Mouse (Mus musculus) liver, embryonic 16.5 days (tissue): ENCODE data around the gene Gm6993. TPM values are rescaled to one million over a fixed set of nuclear protein-coding genes. Genes with fewer than 3 reads are reported as not detected.

Source experiments
- ATAC-seq: fragments of 200-750 bp; cut with Nextera tagmentation; 2 replicates; pipeline ENCODE4 v1.8.0; 2017; ENCODE audit warnings: low read depth, mild to moderate bottlenecking, moderate number of reproducible peaks, moderate library complexity
- H3K27ac ChIP-seq: fragments of 300-500 bp; sonication (generic); 2 replicates; pipeline ENCODE4 v1.5.1; 2014; ENCODE audit warnings: mild to moderate bottlenecking, low read length
- H3K27me3 ChIP-seq: fragments of 300-500 bp; sonication (generic); 2 replicates; pipeline ENCODE4 v1.6.1; 2014; ENCODE audit warnings: low read depth, low read length, mixed read lengths; ENCODE audit not compliant: control insufficient read depth, insufficient read depth
- H3K36me3 ChIP-seq: fragments of 300-500 bp; sonication (generic); 2 replicates; pipeline ENCODE4 v1.6.1; 2014; ENCODE audit warnings: mild to moderate bottlenecking; ENCODE audit not compliant: control insufficient read depth, insufficient read depth
- H3K4me1 ChIP-seq: fragments of 300-500 bp; sonication (generic); 2 replicates; pipeline ENCODE4 v1.6.1; 2014; ENCODE audit warnings: low read depth, low read length, mixed read lengths; ENCODE audit not compliant: control insufficient read depth
- H3K4me2 ChIP-seq: fragments of 300-500 bp; sonication (generic); 2 replicates; pipeline ENCODE4 v1.6.1; 2014; ENCODE audit warnings: low read depth, low read length, mixed read lengths
- H3K4me3 ChIP-seq: fragments of 300-500 bp; sonication (generic); 2 replicates; pipeline ENCODE4 v1.5.1; 2014; ENCODE audit warnings: low read depth, mild to moderate bottlenecking, low read length
- H3K9ac ChIP-seq: fragments of 300-500 bp; sonication (generic); 2 replicates; pipeline ENCODE4 v1.6.1; 2014; ENCODE audit warnings: low read depth, low read length
- H3K9me3 ChIP-seq: fragments of 300-500 bp; sonication (generic); replicated peaks from 2 replicates; pipeline ENCODE4 v1.6.1; 2016; ENCODE audit warnings: low read length; ENCODE audit not compliant: control insufficient read depth
- WGBS: fragments of 180-500 bp; shearing (Covaris S2); extraction: QIAGEN DNeasy Blood & Tissue Kit; methylation state at CpG from one replicate; pipeline ENCODE4 v1.1.7; 2014; ENCODE audit not compliant: insufficient replicate concordance; 5-methylcytosine and 5-hydroxymethylcytosine counted together
- polyA plus RNA-seq: library from polyadenylated mRNA; unstranded; fragments of >200 nt; fragmentation: Nextera tagmentation; extraction: Ambion mirVana; gene quantifications from 2 replicates; pipeline ENCODE4 v1.2.1, GENCODE M21; 2015

Gm6993 gene
- polyA plus RNA-seq, 1 experiment from 2014 or later = not detected

GRCm38 (mm10) chr12:31215003-31215402, 25.6 kb upstream of the Gm6993 start:
- Histone ChIP-seq H3K4me2 (no peak overlapping the region), H3K27me3 (no peaks in the 10 kb centered on the region), H3K36me3 (no peaks in the 10 kb centered on the region), H3K4me1 (no peaks in the 10 kb centered on the region), H3K9ac (no peak overlapping the region), H3K4me3 (no peak overlapping the region), H3K9me3 (no peaks in the 10 kb centered on the region), H3K27ac (no peak overlapping the region)
- ATAC-seq = no peak
- 68% methylated on average over 6 of the region's 6 CpGs for WGBS

- Histone ChIP-seq H3K27ac (no peak overlapping the region), H3K4me1 (no peaks in the 10 kb centered on the region), H3K9me3 (no peaks in the 10 kb centered on the region), H3K4me3 (no peak overlapping the region), H3K27me3 (no peaks in the 10 kb centered on the region), H3K36me3 (no peaks in the 10 kb centered on the region), H3K4me2 (no peak overlapping the region), H3K9ac (no peak overlapping the region)
- ATAC-seq = no peak
- 70% methylated on average over 5 of the region's 5 CpGs for WGBS
Measured at GRCm38 (mm10) chr12:31217232-31217631, 23.3 kb upstream of the Gm6993 start.

GRCm38 (mm10) chr12:31218774-31219173, 21.8 kb upstream of the Gm6993 start:
- no peak overlapping the region for H3K4me2 ChIP-seq
- no peak overlapping the region for H3K27ac ChIP-seq
- no peak overlapping the region for H3K4me3 ChIP-seq
- H3K36me3 ChIP-seq = no peaks in the 10 kb centered on the region
- H3K4me1 ChIP-seq = no peaks in the 10 kb centered on the region
- no peak for ATAC-seq
- no peaks in the 10 kb centered on the region for H3K27me3 ChIP-seq
- 33% methylated on average over 3 of the region's 3 CpGs for WGBS
- no peak overlapping the region for H3K9ac ChIP-seq
- no peaks in the 10 kb centered on the region for H3K9me3 ChIP-seq

- Histone ChIP-seq H3K4me1 (no peaks in the 10 kb centered on the region), H3K4me3 (no peak overlapping the region), H3K9ac (no peak overlapping the region), H3K27ac (no peak overlapping the region), H3K4me2 (no peak overlapping the region), H3K27me3 (no peaks in the 10 kb centered on the region), H3K36me3 (no peaks in the 10 kb centered on the region), H3K9me3 (no peaks in the 10 kb centered on the region)
- WGBS = 60% methylated on average over 6 of the region's 6 CpGs
- no peak for ATAC-seq
Measured at GRCm38 (mm10) chr12:31221522-31221921, 19.0 kb upstream of the Gm6993 start.

GRCm38 (mm10) chr12:31222282-31222681, 18.3 kb upstream of the Gm6993 start:
- WGBS = 29% methylated on average over 2 of the region's 2 CpGs
- H3K4me2 ChIP-seq = no peak overlapping the region
- H3K4me3 ChIP-seq = no peak overlapping the region
- ATAC-seq = no peak
- H3K9ac ChIP-seq = no peak overlapping the region
- no peaks in the 10 kb centered on the region for H3K36me3 ChIP-seq
- H3K27ac ChIP-seq = no peak overlapping the region
- no peaks in the 10 kb centered on the region for H3K27me3 ChIP-seq
- H3K4me1 ChIP-seq = no peaks in the 10 kb centered on the region
- no peaks in the 10 kb centered on the region for H3K9me3 ChIP-seq

GRCm38 (mm10) chr12:31222741-31223140, 17.8 kb upstream of the Gm6993 start:
- Histone ChIP-seq H3K4me1 (no peaks in the 10 kb centered on the region), H3K4me2 (no peak overlapping the region), H3K4me3 (no peak overlapping the region), H3K9me3 (no peaks in the 10 kb centered on the region), H3K9ac (no peak overlapping the region), H3K27ac (no peak overlapping the region), H3K27me3 (no peaks in the 10 kb centered on the region), H3K36me3 (no peaks in the 10 kb centered on the region)
- WGBS = 26% methylated on average over 3 of the region's 3 CpGs
- ATAC-seq = no peak

GRCm38 (mm10) chr12:31225451-31225850, 15.1 kb upstream of the Gm6993 start:
- Histone ChIP-seq H3K4me2 (no peak overlapping the region), H3K4me3 (no peak overlapping the region), H3K9me3 (no peaks in the 10 kb centered on the region), H3K27me3 (no peaks in the 10 kb centered on the region), H3K27ac (no peak overlapping the region), H3K4me1 (no peaks in the 10 kb centered on the region), H3K9ac (no peak overlapping the region), H3K36me3 (no peaks in the 10 kb centered on the region)
- ATAC-seq = no peak
- WGBS = 45% methylated on average over 8 of the region's 8 CpGs

GRCm38 (mm10) chr12:31227167-31227566, 13.4 kb upstream of the Gm6993 start:
- H3K4me3 ChIP-seq = no peak overlapping the region
- no peaks in the 10 kb centered on the region for H3K27me3 ChIP-seq
- H3K4me1 ChIP-seq = no peaks in the 10 kb centered on the region
- 76% methylated on average over 3 of the region's 3 CpGs for WGBS
- no peak overlapping the region for H3K27ac ChIP-seq
- ATAC-seq = no peak
- no peaks in the 10 kb centered on the region for H3K9me3 ChIP-seq
- no peak overlapping the region for H3K4me2 ChIP-seq
- H3K36me3 ChIP-seq = no peaks in the 10 kb centered on the region
- no peak overlapping the region for H3K9ac ChIP-seq

- no peak overlapping the region for H3K4me3 ChIP-seq
- no peaks in the 10 kb centered on the region for H3K9me3 ChIP-seq
- H3K4me2 ChIP-seq = no peak overlapping the region
- H3K36me3 ChIP-seq = no peaks in the 10 kb centered on the region
- no peaks in the 10 kb centered on the region for H3K27me3 ChIP-seq
- H3K9ac ChIP-seq = no peak overlapping the region
- no peak for ATAC-seq
- 56% methylated on average over 7 of the region's 7 CpGs for WGBS
- H3K27ac ChIP-seq = no peak overlapping the region
- H3K4me1 ChIP-seq = no peaks in the 10 kb centered on the region
Measured at GRCm38 (mm10) chr12:31228878-31229277, 11.7 kb upstream of the Gm6993 start.

GRCm38 (mm10) chr12:31232635-31233034, 7.9 kb upstream of the Gm6993 start:
- no peak overlapping the region for H3K27ac ChIP-seq
- H3K36me3 ChIP-seq = no peaks in the 10 kb centered on the region
- 54% methylated on average over 1 of the region's 1 CpGs for WGBS
- no peaks in the 10 kb centered on the region for H3K4me1 ChIP-seq
- H3K9ac ChIP-seq = no peak overlapping the region
- no peaks in the 10 kb centered on the region for H3K27me3 ChIP-seq
- H3K4me2 ChIP-seq = no peak overlapping the region
- ATAC-seq = no peak
- no peaks in the 10 kb centered on the region for H3K9me3 ChIP-seq
- no peak overlapping the region for H3K4me3 ChIP-seq
